Mouse (Mus musculus): ENCODE data around the gene Skap2. TPM values are rescaled to one million over a fixed set of nuclear protein-coding genes. Genes with fewer than 3 reads are reported as not detected.

The Skap2 gene
- polyA plus RNA-seq, 1 experiment, result 15.2 TPM

- Histone ChIP-seq H3K4me1 (ENCODE audit: control insufficient read depth, insufficient read depth, low read length) (no peaks in the 10 kb centered on the region), H3K36me3 (ENCODE audit: control insufficient read depth, insufficient read depth, low read length) (no peaks in the 10 kb centered on the region), H3K27ac (ENCODE audit: control insufficient read depth, insufficient read depth, low read depth, low read length) (no peak overlapping the region), H3K27me3 (ENCODE audit: control insufficient read depth, insufficient read depth, low read length) (no peaks in the 10 kb centered on the region), H3K4me3 (ENCODE audit: control insufficient read depth, low read depth, low read length) (no peak overlapping the region)
- TF ChIP-seq POLR2A (IDR thresholded peaks at IDR 0.05; ENCODE audit: control insufficient read depth, low read depth, low read length), result no peak
These were observed 145.8 kb downstream of the Skap2 start for GRCm38 (mm10) chr6:51866596-51866995.

GRCm38 (mm10) chr6:51863508-51863907 lies 148.8 kb downstream of the Skap2 start:
- TF ChIP-seq CTCF (IDR thresholded peaks at IDR 0.05; ENCODE audit: control insufficient read depth, insufficient read depth, insufficient replicate concordance, low read depth, low read length) (no peak), POLR2A (IDR thresholded peaks at IDR 0.05; ENCODE audit: control insufficient read depth, low read depth, low read length) (no peak)
- no peaks in the 10 kb centered on the region for H3K4me1 ChIP-seq (ENCODE audit: control insufficient read depth, insufficient read depth, low read length)
- H3K27ac ChIP-seq (ENCODE audit: control insufficient read depth, insufficient read depth, low read depth, low read length), result no peak overlapping the region
- no peak overlapping the region for H3K4me3 ChIP-seq (ENCODE audit: control insufficient read depth, low read depth, low read length)
- H3K27me3 ChIP-seq (ENCODE audit: control insufficient read depth, insufficient read depth, low read length), result no peaks in the 10 kb centered on the region
- no peaks in the 10 kb centered on the region for H3K36me3 ChIP-seq (ENCODE audit: control insufficient read depth, insufficient read depth, low read length)

GRCm38 (mm10) chr6:51860300-51860699 lies 152.0 kb downstream of the Skap2 start:
- Histone ChIP-seq H3K4me3 (ENCODE audit: control insufficient read depth, low read depth, low read length) (no peak overlapping the region), H3K36me3 (ENCODE audit: control insufficient read depth, insufficient read depth, low read length) (no peaks in the 10 kb centered on the region), H3K27me3 (ENCODE audit: control insufficient read depth, insufficient read depth, low read length) (no peaks in the 10 kb centered on the region), H3K4me1 (ENCODE audit: control insufficient read depth, insufficient read depth, low read length) (no peaks in the 10 kb centered on the region), H3K27ac (ENCODE audit: control insufficient read depth, insufficient read depth, low read depth, low read length) (no peak overlapping the region)
- TF ChIP-seq CTCF (IDR thresholded peaks at IDR 0.05; ENCODE audit: control insufficient read depth, insufficient read depth, insufficient replicate concordance, low read depth, low read length) (no peak), POLR2A (IDR thresholded peaks at IDR 0.05; ENCODE audit: control insufficient read depth, low read depth, low read length) (no peak)

GRCm38 (mm10) chr6:51857821-51858220 lies 154.5 kb downstream of the Skap2 start:
- Histone ChIP-seq H3K27ac (ENCODE audit: control insufficient read depth, insufficient read depth, low read depth, low read length) (no peak overlapping the region), H3K4me3 (ENCODE audit: control insufficient read depth, low read depth, low read length) (no peak overlapping the region)

GRCm38 (mm10) chr6:51853291-51853690 lies 159.1 kb downstream of the Skap2 start:
- Histone ChIP-seq H3K36me3 (ENCODE audit: control insufficient read depth, insufficient read depth, low read length) (no peaks in the 10 kb centered on the region), H3K4me3 (ENCODE audit: control insufficient read depth, low read depth, low read length) (no peak overlapping the region), H3K27me3 (ENCODE audit: control insufficient read depth, insufficient read depth, low read length) (no peaks in the 10 kb centered on the region), H3K27ac (ENCODE audit: control insufficient read depth, insufficient read depth, low read depth, low read length) (no peak overlapping the region), H3K4me1 (ENCODE audit: control insufficient read depth, insufficient read depth, low read length) (no peaks in the 10 kb centered on the region)
- no peak for TF ChIP-seq CTCF (IDR thresholded peaks at IDR 0.05; ENCODE audit: control insufficient read depth, insufficient read depth, insufficient replicate concordance, low read depth, low read length)
- no peak for TF ChIP-seq POLR2A (IDR thresholded peaks at IDR 0.05; ENCODE audit: control insufficient read depth, low read depth, low read length)

More at GRCm38 (mm10) chr6:51857821-51858220, 154.5 kb downstream of the Skap2 start:
- Histone ChIP-seq H3K4me1 (ENCODE audit: control insufficient read depth, insufficient read depth, low read length) (no peaks in the 10 kb centered on the region), H3K36me3 (ENCODE audit: control insufficient read depth, insufficient read depth, low read length) (no peaks in the 10 kb centered on the region), H3K27me3 (ENCODE audit: control insufficient read depth, insufficient read depth, low read length) (no peaks in the 10 kb centered on the region)
- no peak for TF ChIP-seq POLR2A (IDR thresholded peaks at IDR 0.05; ENCODE audit: control insufficient read depth, low read depth, low read length)
- TF ChIP-seq CTCF (IDR thresholded peaks at IDR 0.05; ENCODE audit: control insufficient read depth, insufficient read depth, insufficient replicate concordance, low read depth, low read length), result peak; percentile 80; the same call in 1 of the 2 replicates

GRCm38 (mm10) chr6:51852643-51853042 lies 159.7 kb downstream of the Skap2 start:
- no peak overlapping the region for H3K4me3 ChIP-seq (ENCODE audit: control insufficient read depth, low read depth, low read length)
- no peak for TF ChIP-seq CTCF (IDR thresholded peaks at IDR 0.05; ENCODE audit: control insufficient read depth, insufficient read depth, insufficient replicate concordance, low read depth, low read length)
- no peaks in the 10 kb centered on the region for H3K4me1 ChIP-seq (ENCODE audit: control insufficient read depth, insufficient read depth, low read length)
- H3K27me3 ChIP-seq (ENCODE audit: control insufficient read depth, insufficient read depth, low read length), result no peaks in the 10 kb centered on the region
- H3K27ac ChIP-seq (ENCODE audit: control insufficient read depth, insufficient read depth, low read depth, low read length), result no peak overlapping the region
- no peaks in the 10 kb centered on the region for H3K36me3 ChIP-seq (ENCODE audit: control insufficient read depth, insufficient read depth, low read length)

GRCm38 (mm10) chr6:51851544-51851943 lies 160.8 kb downstream of the Skap2 start:
- Histone ChIP-seq H3K4me3 (ENCODE audit: control insufficient read depth, low read depth, low read length) (no peak overlapping the region), H3K36me3 (ENCODE audit: control insufficient read depth, insufficient read depth, low read length) (no peaks in the 10 kb centered on the region), H3K27ac (ENCODE audit: control insufficient read depth, insufficient read depth, low read depth, low read length) (no peak overlapping the region), H3K4me1 (ENCODE audit: control insufficient read depth, insufficient read depth, low read length) (no peaks in the 10 kb centered on the region), H3K27me3 (ENCODE audit: control insufficient read depth, insufficient read depth, low read length) (no peaks in the 10 kb centered on the region)
- no peak for TF ChIP-seq CTCF (IDR thresholded peaks at IDR 0.05; ENCODE audit: control insufficient read depth, insufficient read depth, insufficient replicate concordance, low read depth, low read length)
- no peak for TF ChIP-seq POLR2A (IDR thresholded peaks at IDR 0.05; ENCODE audit: control insufficient read depth, low read depth, low read length)

Measured in testis, adult 2 months (tissue).